ENCODE assay signal across 27 mouse cellular contexts in genomic region chr11:57985485-57985884, GRCm38 (mm10). TPM values are rescaled to one million over a fixed set of nuclear protein-coding genes. Genes with fewer than 3 reads are reported as not detected.
A peak's percentile ranks its signal among the peaks of the same experiment; 100 is the strongest.
DNase-seq lines count a peak whose midpoint lies in the region; ATAC-seq and TF ChIP-seq lines count a peak whose summit lies in the region.
"Had no signal": no experiment of that assay in that cellular context is flagged by ENCODE, and none has a peak within 500 bp of the region (broad histone marks: within the 10 kb centered on the region; RNA-seq: fewer than 3 reads in every experiment).

No protein-coding gene starts in this region.

- no peak for TF ChIP-seq CTCF in liver, postnatal 0 days (IDR thresholded peaks at IDR 0.05; ENCODE audit: low read depth)

- no peak overlapping the region for H3K9ac ChIP-seq in liver, embryonic 12.5 days
- no peak overlapping the region for H3K9ac ChIP-seq in liver, embryonic 11.5 days (ENCODE audit: low read depth, low read length)
- H3K9ac ChIP-seq in liver, embryonic 13.5 days: no peak overlapping the region
- no peak overlapping the region for H3K9ac ChIP-seq in liver, postnatal 0 days (replicated peaks)
- H3K9ac ChIP-seq: forebrain, embryonic 13.5 days; forebrain, postnatal 0 days; heart, embryonic 15.5 days; hindbrain, embryonic 13.5 days had no signal

- no peak for ATAC-seq in liver, embryonic 12.5 days
- no peak for ATAC-seq in liver, embryonic 11.5 days (replicated peaks; ENCODE audit: low FRiP score)
- ATAC-seq in liver, embryonic 13.5 days (ENCODE audit: low read depth): no peak
- ATAC-seq in liver, postnatal 0 days: no peak
- no peak for ATAC-seq in cerebellum, adult (ENCODE audit: insufficient number of reproducible peaks, low FRiP score, low TSS enrichment)
- ATAC-seq: forebrain, embryonic 13.5 days; forebrain, postnatal 0 days; hindbrain, embryonic 16.5 days had no signal

- 0 out of 2 replicates have a peak, but pooled peaks cover 3% of the 10 kb centered on the region for H3K27me3 ChIP-seq in heart, embryonic 10.5 days (ENCODE audit: insufficient read depth, poor library complexity, severe bottlenecking)
- peaks cover 25% of the 10 kb centered on the region for H3K27me3 ChIP-seq in liver, embryonic 12.5 days (replicated peaks)
- H3K27me3 ChIP-seq in liver, embryonic 11.5 days (replicated peaks; ENCODE audit: control insufficient read depth, insufficient read depth, low read length): no peaks in the 10 kb centered on the region
- H3K27me3 ChIP-seq in liver, embryonic 13.5 days: peaks cover 18% of the 10 kb centered on the region
- H3K27me3 ChIP-seq in liver, postnatal 0 days (ENCODE audit: insufficient read depth, low read length): no peaks in the 10 kb centered on the region
- H3K27me3 ChIP-seq: forebrain, embryonic 13.5 days; heart, embryonic 15.5 days; hindbrain, embryonic 13.5 days had no signal

- no peaks in the 10 kb centered on the region for H3K36me3 ChIP-seq in heart, embryonic 10.5 days
- H3K36me3 ChIP-seq in liver, embryonic 12.5 days: no peaks in the 10 kb centered on the region
- no peaks in the 10 kb centered on the region for H3K36me3 ChIP-seq in liver, embryonic 11.5 days (ENCODE audit: control insufficient read depth, insufficient read depth, low read length)
- H3K36me3 ChIP-seq in liver, embryonic 13.5 days: no peaks in the 10 kb centered on the region
- H3K36me3 ChIP-seq in liver, postnatal 0 days (replicated peaks; ENCODE audit: insufficient read depth, low read length): no peaks in the 10 kb centered on the region
- H3K36me3 ChIP-seq: forebrain, embryonic 10.5 days; G1E; heart, embryonic 15.5 days; hindbrain, embryonic 10.5 days; hindbrain, embryonic 13.5 days had no signal

- no peak for DNase-seq in heart, embryonic 10.5 days (ENCODE audit: low spot score)
- no peak for DNase-seq in heart, adult 8-10 months (ENCODE audit: low spot score)
- DNase-seq in liver, embryonic 11.5 days (ENCODE audit: low spot score): no peak
- no peak for DNase-seq in liver, embryonic 13.5 days
- DNase-seq in liver, postnatal 0 days: no peak
- DNase-seq in kidney, adult 18-20 months: no peak
- DNase-seq: adrenal gland, adult 8-10 months; adrenal gland, postnatal 25 days; cerebellum, adult 18-20 months; cerebellum, adult 9-10 months; cerebellum, postnatal 14 days; forebrain, postnatal 0 days; gastrocnemius, adult 2 months; gastrocnemius, postnatal 14 days; heart, adult 11 months; heart, postnatal 10 days; heart, postnatal 36 days had no signal

- peaks cover 31% of the 10 kb centered on the region for H3K4me1 ChIP-seq in heart, embryonic 10.5 days
- peaks cover 30% of the 10 kb centered on the region for H3K4me1 ChIP-seq in liver, embryonic 12.5 days
- peaks cover 17% of the 10 kb centered on the region for H3K4me1 ChIP-seq in liver, embryonic 11.5 days (replicated peaks; ENCODE audit: control insufficient read depth, insufficient read depth, low read length)
- peaks cover 45% of the 10 kb centered on the region for H3K4me1 ChIP-seq in liver, embryonic 13.5 days (replicated peaks)
- peaks cover 19% of the 10 kb centered on the region for H3K4me1 ChIP-seq in liver, postnatal 0 days (ENCODE audit: insufficient read depth)
- H3K4me1 ChIP-seq: forebrain, embryonic 13.5 days; hindbrain, embryonic 10.5 days; hindbrain, embryonic 13.5 days had no signal

- 87% methylated on average over 2 of the region's 3 CpGs for WGBS in heart, embryonic 10.5 days
- WGBS in liver, embryonic 12.5 days (ENCODE audit: insufficient replicate concordance): 56% methylated on average over 3 of the region's 3 CpGs
- whole genome bisulfite sequencing in liver, embryonic 11.5 days: 58% methylated on average over 3 of the region's 3 CpGs
- WGBS in liver, embryonic 13.5 days (ENCODE audit: insufficient replicate concordance): 67% methylated on average over 3 of the region's 3 CpGs
- WGBS in liver, postnatal 0 days (ENCODE audit: insufficient replicate concordance): 80% methylated on average over 2 of the region's 3 CpGs

- H3K4me2 ChIP-seq in liver, embryonic 12.5 days: no peak overlapping the region
- H3K4me2 ChIP-seq in liver, embryonic 11.5 days: no peak overlapping the region
- no peak overlapping the region for H3K4me2 ChIP-seq in liver, embryonic 13.5 days
- H3K4me2 ChIP-seq in liver, postnatal 0 days (ENCODE audit: low read depth, low read length): no peak overlapping the region
- H3K4me2 ChIP-seq: forebrain, embryonic 13.5 days; heart, embryonic 11.5 days; heart, embryonic 15.5 days; hindbrain, embryonic 13.5 days had no signal

- TF ChIP-seq EP300 in liver, postnatal 0 days (IDR thresholded peaks at IDR 0.05; ENCODE audit: low read depth): no peak

- no peak overlapping the region for H3K4me3 ChIP-seq in heart, embryonic 10.5 days
- no peak overlapping the region for H3K4me3 ChIP-seq in liver, embryonic 12.5 days
- H3K4me3 ChIP-seq in liver, embryonic 11.5 days (ENCODE audit: low read depth, low read length): no peak overlapping the region
- no peak overlapping the region for H3K4me3 ChIP-seq in liver, embryonic 13.5 days (replicated peaks)
- H3K4me3 ChIP-seq in liver, postnatal 0 days (ENCODE audit: low read depth, low read length): no peak overlapping the region
- H3K4me3 ChIP-seq: forebrain, embryonic 10.5 days; forebrain, embryonic 13.5 days; gastrocnemius, adult 2 months; heart, embryonic 15.5 days; hindbrain, embryonic 10.5 days; hindbrain, embryonic 13.5 days had no signal

- H3K27ac ChIP-seq in heart, embryonic 10.5 days: peak overlapping the region; percentile 59; the same call in 1 of the 2 replicates
- peak overlapping the region; percentile 59; the same call in 1 of the 2 replicates for H3K27ac ChIP-seq in liver, embryonic 12.5 days
- no peak overlapping the region for H3K27ac ChIP-seq in liver, embryonic 11.5 days (ENCODE audit: low read depth, low read length)
- H3K27ac ChIP-seq in liver, embryonic 13.5 days: peak overlapping the region; percentile 70; the same call in 1 of the 2 replicates
- peak overlapping the region; percentile 85 for H3K27ac ChIP-seq in liver, postnatal 0 days (ENCODE audit: low read depth)
- H3K27ac ChIP-seq: forebrain, embryonic 10.5 days; forebrain, embryonic 13.5 days; gastrocnemius, adult 2 months; hindbrain, embryonic 10.5 days; hindbrain, embryonic 13.5 days had no signal

- no peaks in the 10 kb centered on the region for H3K9me3 ChIP-seq in heart, embryonic 10.5 days
- H3K9me3 ChIP-seq in liver, embryonic 12.5 days (replicated peaks): no peaks in the 10 kb centered on the region
- H3K9me3 ChIP-seq in liver, embryonic 11.5 days (ENCODE audit: control insufficient read depth, low read length): no peaks in the 10 kb centered on the region
- no peaks in the 10 kb centered on the region for H3K9me3 ChIP-seq in liver, embryonic 13.5 days (replicated peaks)
- H3K9me3 ChIP-seq in liver, postnatal 0 days (ENCODE audit: low read length): no peaks in the 10 kb centered on the region
- H3K9me3 ChIP-seq: forebrain, embryonic 10.5 days; forebrain, embryonic 13.5 days; G1E; heart, embryonic 15.5 days; hindbrain, embryonic 10.5 days; hindbrain, embryonic 13.5 days had no signal

RNA-seq across cellular contexts. Expression of gene Larp1, which starts 23.4 kb away (rescaled TPM):
- 18.3 and 21.8 TPM in 2 replicates for polyA plus RNA-seq in heart, embryonic 10.5 days (2016; fragmentation: Nextera tagmentation; extraction: Ambion mirVana)
- 10 to 100 TPM; 61.6 to 70.0 (median 65.1) TPM for total RNA-seq in heart, adult 8-10 months (2022)
- 41.6 and 42.4 TPM in 2 replicates for polyA plus RNA-seq in liver, embryonic 12.5 days (2016; fragmentation: Nextera tagmentation; extraction: Ambion mirVana)
- 37.2 and 43.0 TPM in 2 replicates for polyA plus RNA-seq in liver, embryonic 11.5 days (2014; fragmentation: Nextera tagmentation; extraction: Ambion mirVana)
- 19.9 and 21.6 TPM in 2 replicates for polyA plus RNA-seq in liver, embryonic 13.5 days (2015; fragmentation: Nextera tagmentation; extraction: Ambion mirVana)
- 10.8 and 11.0 TPM in 2 replicates for polyA plus RNA-seq in liver, postnatal 0 days (2015; fragmentation: Nextera tagmentation; extraction: Ambion mirVana)
